Mouse (Mus musculus) central nervous system, embryonic 18 days (tissue): ENCODE measurements around the gene Mybbp1a. TPM values are rescaled to one million over a fixed set of nuclear protein-coding genes. Genes with fewer than 3 reads are reported as not detected.

ENCODE experiments used
- polyA plus RNA-seq: library from polyadenylated mRNA; depleted of rRNA; stranded (reverse); fragments of >200 nt; gene quantifications from 2 replicates; pipeline ENCODE4 v1.2.3, GENCODE M21; 2012; rRNA removed

Gene Mybbp1a
- polyA plus RNA-seq: 63.5 and 64.5 TPM in 2 replicates

DNA sequence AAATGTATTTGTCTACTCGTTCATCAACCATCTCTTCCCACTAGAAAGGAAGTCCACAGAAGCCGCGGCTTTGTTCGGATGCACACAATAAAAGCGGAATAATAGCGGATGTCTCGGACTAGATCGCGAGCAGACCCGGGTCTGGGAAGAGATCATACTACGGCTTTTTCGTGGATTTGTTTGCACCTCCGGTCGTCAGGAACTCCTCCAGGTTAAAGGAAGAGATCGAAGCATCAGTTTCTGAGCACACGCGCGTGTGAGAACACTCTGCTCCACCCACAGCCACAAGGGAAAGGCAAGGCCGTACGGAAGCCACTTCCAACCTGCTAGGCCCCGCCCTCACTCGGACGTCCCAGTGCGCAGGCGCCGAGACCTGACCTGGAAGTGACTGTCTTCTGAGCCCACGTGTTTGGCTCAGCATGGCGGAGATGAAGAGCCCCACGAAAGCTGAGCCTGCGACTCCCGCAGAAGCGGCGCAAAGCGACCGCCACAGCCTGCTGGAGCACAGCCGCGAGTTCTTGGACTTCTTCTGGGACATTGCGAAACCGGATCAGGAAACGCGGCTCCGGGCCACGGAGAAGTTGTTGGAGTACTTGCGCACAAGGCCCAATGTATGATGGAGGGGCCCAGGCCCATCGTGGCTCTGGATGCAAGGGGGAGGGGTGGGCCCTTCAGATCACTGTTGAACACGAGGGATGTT lies at the start of gene Mybbp1a:
Gene Mybbp1a (plus strand): TSS at position 391 of the 700 bp plus-strand sequence.

GRCm38 (mm10) chr11:72411093-72411921 lies 29.8 kb upstream of the Mybbp1a start, which contains the start of gene Smtnl2:
Smtnl2 (minus strand) TSS chr11:72411713.

DNA sequence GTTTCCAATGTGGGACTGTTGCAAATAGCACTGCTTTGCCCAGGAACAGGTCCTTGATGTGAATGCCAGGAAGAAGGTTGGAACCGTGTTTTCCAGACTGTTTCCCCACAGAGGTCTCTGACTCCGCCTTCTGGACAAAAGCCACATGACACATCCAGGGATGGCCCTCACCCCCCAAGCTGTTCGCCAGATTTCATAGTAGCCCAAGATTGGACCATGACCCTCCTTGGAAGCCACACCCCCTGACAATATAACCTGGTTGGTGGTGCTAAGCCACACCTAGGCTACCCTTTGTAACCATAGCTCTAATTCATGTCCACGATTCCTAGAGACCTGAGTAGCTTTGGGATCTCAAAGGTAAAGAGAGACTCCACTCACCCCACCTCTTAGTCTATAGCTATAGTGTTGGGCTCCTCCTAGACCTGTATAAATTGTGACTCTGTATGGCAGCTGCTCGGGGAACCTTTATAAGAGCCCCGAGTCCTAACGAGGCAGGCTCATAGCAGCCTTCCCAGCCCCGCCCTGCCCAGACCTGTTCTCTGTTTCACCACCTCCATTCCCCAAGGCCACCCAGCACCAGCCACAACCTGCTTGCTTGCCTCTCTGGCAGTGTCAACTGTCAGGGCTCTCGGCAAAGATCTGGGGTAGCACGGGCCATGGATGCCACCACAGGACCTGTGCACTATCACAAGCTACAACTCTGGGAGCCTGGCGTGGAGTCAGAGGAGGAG lies 6.0 kb upstream of the Mybbp1a start, which contains the start of gene Ggt6:
Gene Ggt6 (plus strand): TSS at position 564 of the 731 bp plus-strand sequence.

GRCm38 (mm10) chr11:72489881-72490301 lies 48.7 kb downstream of the Mybbp1a start, which contains the start of gene Spns2:
Spns2 (minus strand) TSS chr11:72489904.

Other genes with a start within 250 kb of the Mybbp1a start
- gene Gm43951, start 234.5 kb upstream of the Mybbp1a start, polyA plus RNA-seq: 5.9 and 6.8 TPM in 2 replicates
- 34.7 and 37.4 TPM in 2 replicates for gene 4933427D14Rik, start 233.9 kb upstream of the Mybbp1a start, polyA plus RNA-seq
- 96.2 and 97.3 TPM in 2 replicates for gene Txndc17, start 233.8 kb upstream of the Mybbp1a start, polyA plus RNA-seq
- gene Med31, start 225.8 kb upstream of the Mybbp1a start, polyA plus RNA-seq: 42.3 and 44.2 TPM in 2 replicates
- gene Slc13a5, start 174.1 kb upstream of the Mybbp1a start, polyA plus RNA-seq: 3.8 and 4.1 TPM in 2 replicates
- 4.1 and 6.7 TPM in 2 replicates for gene Xaf1, start 139.7 kb upstream of the Mybbp1a start, polyA plus RNA-seq
- not detected in 2 replicates for gene Fbxo39, start 126.9 kb upstream of the Mybbp1a start, polyA plus RNA-seq
- 3.8 and 4.3 TPM in 2 replicates for gene Tekt1, start 78.9 kb upstream of the Mybbp1a start, polyA plus RNA-seq
- 4.7 and 5.5 TPM in 2 replicates for gene Smtnl2, start 29.6 kb upstream of the Mybbp1a start, polyA plus RNA-seq
- not detected in 2 replicates for gene Ggt6, start 5.8 kb upstream of the Mybbp1a start, polyA plus RNA-seq
- gene Spns2, start 48.5 kb downstream of the Mybbp1a start, polyA plus RNA-seq: 42.7 and 57.9 TPM in 2 replicates
- 0.12 and 0.16 TPM in 2 replicates for gene Spns3, start 109.2 kb downstream of the Mybbp1a start, polyA plus RNA-seq
- 47.7 and 49.6 TPM in 2 replicates for gene Ube2g1, start 165.9 kb downstream of the Mybbp1a start, polyA plus RNA-seq
- 45.6 and 48.3 TPM in 2 replicates for gene Ankfy1, start 248.7 kb downstream of the Mybbp1a start, polyA plus RNA-seq